Mouse (Mus musculus) midbrain, embryonic 11.5 days (tissue): ENCODE measurements around the gene Mettl13. TPM values are rescaled to one million over a fixed set of nuclear protein-coding genes. Genes with fewer than 3 reads are reported as not detected.

ENCODE experiments used
- ATAC-seq: fragments of 200-750 bp; cut with Nextera tagmentation; 2 replicates; pipeline ENCODE4 v1.8.0; 2017; ENCODE audit warnings: moderate TSS enrichment, moderate library complexity; ENCODE audit not compliant: low FRiP score
- DNase-seq: peaks from one replicate; pipeline ENCODE4 v3.0.0; 2015; ENCODE audit warnings: low spot score; ENCODE audit errors: missing footprints
- H3K27ac ChIP-seq: fragments of 300-500 bp; sonication (generic); 2 replicates; pipeline ENCODE4 v1.5.1; 2014; ENCODE audit warnings: low read depth, low read length
- H3K27me3 ChIP-seq: fragments of 300-500 bp; sonication (generic); 2 replicates; pipeline ENCODE4 v1.6.1; 2014; ENCODE audit warnings: mild to moderate bottlenecking, low read length, moderate library complexity, mixed read lengths; ENCODE audit not compliant: control insufficient read depth, insufficient read depth
- H3K36me3 ChIP-seq: fragments of 300-500 bp; sonication (generic); 2 replicates; pipeline ENCODE4 v1.6.1; 2014; ENCODE audit warnings: mild to moderate bottlenecking, low read length, moderate library complexity, mixed read lengths; ENCODE audit not compliant: control insufficient read depth, insufficient read depth
- H3K4me1 ChIP-seq: fragments of 300-500 bp; sonication (generic); 2 replicates; pipeline ENCODE4 v1.6.1; 2014; ENCODE audit warnings: low read length; ENCODE audit not compliant: control insufficient read depth, insufficient read depth
- H3K4me2 ChIP-seq: fragments of 300-500 bp; sonication (generic); 2 replicates; pipeline ENCODE4 v1.6.1; 2014; ENCODE audit warnings: mild to moderate bottlenecking, moderate library complexity
- H3K4me3 ChIP-seq: fragments of 300-500 bp; sonication (generic); 2 replicates; pipeline ENCODE4 v1.5.1; 2014; ENCODE audit warnings: low read depth, low read length
- H3K9ac ChIP-seq: fragments of 300-500 bp; sonication (generic); 2 replicates; pipeline ENCODE4 v1.6.1; 2014; ENCODE audit warnings: low read length
- H3K9me3 ChIP-seq: fragments of 300-500 bp; sonication (generic); 2 replicates; pipeline ENCODE4 v1.6.1; 2016; ENCODE audit warnings: low read length; ENCODE audit not compliant: control insufficient read depth
- WGBS: fragments of 180-500 bp; shearing (Covaris S2); extraction: QIAGEN DNeasy Blood & Tissue Kit; methylation state at CpG from one replicate; pipeline ENCODE4 v1.1.7; 2014; 5-methylcytosine and 5-hydroxymethylcytosine counted together
- polyA plus RNA-seq: library from polyadenylated mRNA; unstranded; fragments of >200 nt; fragmentation: Nextera tagmentation; extraction: Ambion mirVana; gene quantifications from 2 replicates; pipeline ENCODE4 v1.2.1, GENCODE M21; 2014

The Mettl13 gene
- polyA plus RNA-seq, 1 experiment from 2014 or later: 13.9 TPM

GRCm38 (mm10) chr1:162570931-162571601 lies 22.7 kb upstream of the Mettl13 start:
- peak; percentile 97 for DNase-seq
- H3K9me3 ChIP-seq: no peaks in the 10 kb centered on the region; the same call in 1 of the 2 replicates
- peak overlapping the region; percentile 66 for H3K4me2 ChIP-seq
- peak overlapping the region; percentile 79 for H3K27ac ChIP-seq
- no peaks in the 10 kb centered on the region for H3K27me3 ChIP-seq
- ATAC-seq: no peak
- H3K36me3 ChIP-seq: peaks cover 9% of the 10 kb centered on the region; the same call in 1 of the 2 replicates
- peak overlapping the region; percentile 85 for H3K9ac ChIP-seq
- peak overlapping the region; percentile 88 for H3K4me3 ChIP-seq
- under 1% methylated on average over 45 of the region's 46 CpGs for WGBS
- H3K4me1 ChIP-seq: peaks cover 5% of the 10 kb centered on the region; the same call in 1 of the 2 replicates

GRCm38 (mm10) chr1:162570260-162570748 lies 22.0 kb upstream of the Mettl13 start, which contains the start of gene Vamp4:
Vamp4 (plus strand) TSS chr1:162570515.
- under 1% methylated on average over 41 of the region's 43 CpGs for WGBS
- H3K36me3 ChIP-seq: peaks cover 9% of the 10 kb centered on the region; the same call in 1 of the 2 replicates
- H3K4me1 ChIP-seq: peaks cover 5% of the 10 kb centered on the region; the same call in 1 of the 2 replicates
- peak within 1 kb of the TSS; percentile 85 for H3K9ac ChIP-seq
- DNase-seq: peak; percentile 99
- peak within 1 kb of the TSS; percentile 79 for H3K27ac ChIP-seq
- no peaks in the 10 kb centered on the region; the same call in 1 of the 2 replicates for H3K9me3 ChIP-seq
- no peaks in the 10 kb centered on the region for H3K27me3 ChIP-seq
- peak; percentile 98 for ATAC-seq
- peak within 1 kb of the TSS; percentile 66 for H3K4me2 ChIP-seq
- peak within 1 kb of the TSS; percentile 88 for H3K4me3 ChIP-seq

DNA sequence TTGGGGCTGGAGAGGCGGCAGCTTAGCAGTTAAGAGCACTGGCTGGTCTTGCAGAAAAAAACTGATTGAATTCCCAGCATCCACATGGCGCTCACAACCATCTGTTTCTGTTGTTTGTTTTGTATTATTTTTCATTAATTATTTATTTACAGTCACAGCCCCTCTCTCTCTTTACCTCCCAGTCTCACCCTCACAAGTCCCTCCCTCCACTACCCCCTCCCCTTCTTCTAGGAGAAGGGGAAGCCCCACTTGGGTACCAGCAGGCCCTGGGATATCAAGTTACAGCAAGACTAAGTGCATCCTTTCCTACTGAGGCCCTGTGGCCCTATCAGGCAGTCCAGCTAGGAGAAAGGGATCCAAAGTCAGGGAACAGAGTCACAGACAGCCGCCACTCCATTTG lies 19.0 kb upstream of the Mettl13 start:
- H3K4me1 ChIP-seq: peaks cover 5% of the 10 kb centered on the region; the same call in 1 of the 2 replicates
- H3K36me3 ChIP-seq: no peaks in the 10 kb centered on the region
- no peak for DNase-seq
- no peak for ATAC-seq
- H3K9me3 ChIP-seq: no peaks in the 10 kb centered on the region
- no peak overlapping the region for H3K9ac ChIP-seq
- no peaks in the 10 kb centered on the region for H3K27me3 ChIP-seq
- H3K4me2 ChIP-seq: no peak overlapping the region
- WGBS: 43% methylated on average over 3 of the region's 3 CpGs
- H3K4me3 ChIP-seq: no peak overlapping the region
- H3K27ac ChIP-seq: no peak overlapping the region

GRCm38 (mm10) chr1:162564992-162565391 lies 16.6 kb upstream of the Mettl13 start:
- WGBS: 63% methylated on average over 3 of the region's 3 CpGs
- no peak overlapping the region for H3K27ac ChIP-seq
- no peak for DNase-seq
- no peak overlapping the region for H3K9ac ChIP-seq
- H3K4me2 ChIP-seq: no peak overlapping the region
- no peak overlapping the region for H3K4me3 ChIP-seq
- ATAC-seq: no peak
- no peaks in the 10 kb centered on the region; the same call in 1 of the 2 replicates for H3K4me1 ChIP-seq
- H3K27me3 ChIP-seq: no peaks in the 10 kb centered on the region
- no peaks in the 10 kb centered on the region for H3K9me3 ChIP-seq
- H3K36me3 ChIP-seq: no peaks in the 10 kb centered on the region

- WGBS: 87% methylated on average over 1 of the region's 1 CpGs
Measured at GRCm38 (mm10) chr1:162563236-162563635, 14.9 kb upstream of the Mettl13 start.

GRCm38 (mm10) chr1:162554193-162554592 lies 5.8 kb upstream of the Mettl13 start:
- Histone ChIP-seq H3K9ac (no peak overlapping the region), H3K4me2 (no peak overlapping the region), H3K27ac (no peak overlapping the region), H3K27me3 (no peaks in the 10 kb centered on the region), H3K4me3 (no peak overlapping the region), H3K9me3 (no peaks in the 10 kb centered on the region), H3K4me1 (no peaks in the 10 kb centered on the region), H3K36me3 (no peaks in the 10 kb centered on the region)
- 81% methylated on average over 3 of the region's 3 CpGs for whole genome bisulfite sequencing
- no peak for DNase-seq
- no peak for ATAC-seq

More at GRCm38 (mm10) chr1:162563236-162563635, 14.9 kb upstream of the Mettl13 start:
- ATAC-seq (no peak), DNase-seq (no peak)
- Histone ChIP-seq H3K4me3 (no peak overlapping the region), H3K9me3 (no peaks in the 10 kb centered on the region), H3K27ac (no peak overlapping the region), H3K9ac (no peak overlapping the region), H3K4me2 (no peak overlapping the region), H3K27me3 (no peaks in the 10 kb centered on the region), H3K36me3 (no peaks in the 10 kb centered on the region), H3K4me1 (no peaks in the 10 kb centered on the region)

GRCm38 (mm10) chr1:162552956-162553355 lies 4.6 kb upstream of the Mettl13 start:
- no peak overlapping the region for H3K9ac ChIP-seq
- H3K4me2 ChIP-seq: no peak overlapping the region
- H3K4me1 ChIP-seq: no peaks in the 10 kb centered on the region
- no peak overlapping the region for H3K4me3 ChIP-seq
- no peak for DNase-seq
- H3K27me3 ChIP-seq: no peaks in the 10 kb centered on the region
- no peaks in the 10 kb centered on the region for H3K36me3 ChIP-seq
- ATAC-seq: no peak
- 86% methylated on average over 9 of the region's 9 CpGs for WGBS
- no peaks in the 10 kb centered on the region for H3K9me3 ChIP-seq
- H3K27ac ChIP-seq: no peak overlapping the region

- Histone ChIP-seq H3K27me3 (no peaks in the 10 kb centered on the region), H3K36me3 (0 out of 2 replicates have a peak, but pooled peaks cover 8% of the 10 kb centered on the region), H3K4me1 (peaks cover 9% of the 10 kb centered on the region), H3K9me3 (no peaks in the 10 kb centered on the region), H3K4me3 (no peak overlapping the region), H3K27ac (no peak overlapping the region), H3K9ac (no peak overlapping the region), H3K4me2 (no peak overlapping the region)
- ATAC-seq: no peak
- WGBS: 71% methylated on average over 5 of the region's 5 CpGs
- DNase-seq: peak; percentile 82
Measured at GRCm38 (mm10) chr1:162549615-162550283, 1.4 kb upstream of the Mettl13 start.
